Mouse (Mus musculus): ENCODE measurements around the gene 1700093K21Rik.
"Not testable (repeated sequence)": the region's sequence is repeated elsewhere in the genome, so short reads cannot be mapped to it uniquely, and the experiment has no call there.

The 1700093K21Rik gene

DNA sequence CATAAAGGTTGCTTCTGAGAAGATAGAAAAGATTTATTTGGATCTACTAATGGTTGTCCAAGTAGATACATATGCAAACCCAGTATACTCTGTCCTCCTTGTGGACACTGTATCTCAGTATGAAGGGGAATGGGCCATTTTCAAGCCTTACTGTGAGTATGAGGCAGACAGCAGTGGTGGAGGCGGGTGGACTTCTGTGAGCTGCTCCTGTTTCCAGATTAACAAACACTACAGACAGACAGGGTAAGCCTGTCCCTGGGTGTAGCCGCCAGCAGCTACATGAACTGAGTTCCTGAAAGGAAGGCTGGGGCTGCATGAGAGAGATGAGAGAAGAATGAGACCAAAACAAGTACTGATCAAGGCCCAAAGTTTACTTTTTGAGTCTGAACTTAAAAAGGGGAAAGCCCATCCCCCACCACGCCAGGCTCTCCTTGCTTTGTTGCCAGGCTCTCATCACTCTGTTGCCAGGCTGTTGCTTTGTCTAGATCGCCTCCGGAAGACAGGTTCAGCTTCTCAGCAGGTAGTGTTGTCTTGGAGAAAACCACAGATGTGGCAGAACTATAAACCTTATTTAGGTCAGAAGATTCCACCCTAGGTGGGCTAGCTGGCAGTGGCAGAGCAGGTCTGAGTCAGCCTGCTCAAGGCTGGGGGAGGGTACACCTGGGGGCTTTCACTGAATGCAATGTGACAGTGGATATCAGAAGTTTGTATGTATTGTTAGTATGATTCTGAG is at the start of gene 1700093K21Rik:
Gene 1700093K21Rik, minus strand, starts transcription at position 683 of the 733 bp plus-strand sequence.
- in situ Hi-C loops (cut with MboI, MseI), result no loop called here

DNA sequence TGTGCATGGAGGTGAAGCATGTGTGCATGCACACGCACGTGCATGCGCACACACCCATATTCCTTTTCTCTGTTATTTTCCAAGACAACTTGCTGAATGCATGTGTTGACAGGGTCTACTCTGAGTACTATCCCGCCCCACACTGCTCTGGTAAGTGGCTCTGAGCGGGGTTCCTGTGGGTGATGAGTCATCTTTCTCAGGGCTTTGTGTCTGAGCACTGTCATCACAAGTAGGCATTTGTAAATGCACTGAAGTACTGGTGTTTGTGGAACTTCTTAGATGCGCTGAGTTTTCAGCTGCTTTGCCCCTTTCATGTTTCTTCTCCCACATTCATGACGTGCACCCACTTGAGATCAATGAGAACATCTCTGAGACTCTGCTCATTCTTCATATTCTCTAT is 49.2 kb upstream of the 1700093K21Rik start:
- in situ Hi-C loops (cut with MboI, MseI), result no loop called here

DNA sequence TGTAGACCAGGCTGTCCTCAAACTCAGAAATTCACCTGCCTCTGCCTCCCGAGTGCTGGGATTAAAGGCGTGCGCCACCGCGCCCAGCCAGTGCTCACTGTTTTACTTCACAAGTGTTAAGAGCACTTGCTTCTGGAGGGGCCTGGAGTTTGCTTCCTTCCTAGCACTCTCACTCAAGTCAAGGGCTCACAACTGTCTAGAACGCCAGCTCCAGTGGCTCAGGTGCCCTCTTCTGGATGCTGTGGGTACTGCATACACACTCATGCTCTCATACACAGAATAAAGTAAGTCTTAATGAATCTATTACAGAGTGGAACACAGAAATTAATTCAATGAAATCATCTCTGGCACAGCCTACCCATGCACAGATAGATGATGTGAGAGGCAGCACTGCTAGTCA is 44.8 kb upstream of the 1700093K21Rik start:
- in situ Hi-C loops (cut with MboI, MseI), result no loop called here

DNA sequence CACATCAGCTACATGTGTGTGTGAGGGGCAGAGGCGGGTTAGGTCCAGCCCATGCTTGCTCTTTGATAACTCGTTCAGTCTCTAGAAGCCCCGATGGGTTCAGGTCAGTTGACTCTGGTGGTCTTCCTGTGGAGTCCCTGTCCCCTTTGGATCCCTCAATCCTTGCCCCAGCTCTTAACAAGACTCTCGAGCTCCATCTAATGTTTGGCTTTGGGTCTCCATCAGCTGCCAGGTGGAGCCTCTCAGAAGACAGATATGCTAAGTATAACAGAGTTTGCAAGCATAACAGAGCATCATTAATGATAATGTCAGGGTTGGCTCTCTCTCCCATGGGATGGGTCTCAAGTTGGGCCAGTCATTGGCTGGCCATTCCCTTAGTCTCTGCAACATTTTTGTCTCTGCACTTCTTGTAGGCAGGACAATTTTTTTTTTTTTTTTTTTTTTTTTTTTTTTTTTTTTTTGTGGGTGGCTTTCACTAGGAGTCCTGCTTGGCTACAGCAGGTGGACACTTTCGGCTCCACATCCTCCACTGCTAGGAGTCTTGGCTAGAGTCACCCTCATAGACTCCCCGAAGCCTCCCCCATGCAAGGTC is 36.2 kb upstream of the 1700093K21Rik start:
- in situ Hi-C loops (cut with MboI, MseI), result no loop called here

DNA sequence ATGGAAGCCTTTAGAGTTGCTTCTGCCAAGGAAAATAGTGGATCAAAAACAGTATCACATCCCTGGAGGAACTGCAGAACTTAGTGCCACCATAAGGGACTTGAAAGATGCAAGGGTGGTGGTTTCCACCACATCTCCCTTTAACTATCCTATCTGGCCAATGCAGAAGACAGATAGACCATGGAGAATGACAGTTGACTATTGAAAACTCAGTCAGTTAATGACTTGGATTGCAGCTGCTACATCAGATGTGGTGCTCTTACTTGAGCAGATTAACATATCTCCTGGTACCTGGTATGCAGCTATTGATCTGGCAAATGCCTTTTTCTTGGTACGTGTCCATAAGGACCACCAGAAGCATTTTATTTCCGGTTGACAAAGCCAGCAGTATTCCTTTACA is 16.5 kb upstream of the 1700093K21Rik start:
- in situ Hi-C loops (cut with MboI, MseI), result no loop called here

DNA sequence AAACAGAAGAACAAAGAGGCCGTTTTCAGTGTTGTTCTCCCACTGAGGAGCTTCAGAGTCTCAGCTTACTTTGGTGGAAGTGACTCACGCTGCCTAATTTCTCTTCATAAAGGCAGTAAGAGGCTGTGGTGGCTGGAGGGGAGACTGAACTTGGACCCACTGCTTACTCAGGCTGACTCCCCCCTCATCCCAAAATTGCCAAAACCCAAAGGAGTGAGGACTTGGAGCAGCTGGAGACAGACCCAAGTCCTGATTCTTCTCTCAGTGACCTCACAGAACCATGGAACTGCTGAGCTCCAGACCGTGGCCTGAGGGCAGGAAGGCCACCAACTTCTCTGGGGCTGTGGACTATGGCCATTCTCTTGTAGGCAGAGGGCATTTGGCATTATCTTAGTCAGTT is 2.0 kb downstream of the 1700093K21Rik start:
- in situ Hi-C loops (cut with MboI, MseI), result no loop called here

DNA sequence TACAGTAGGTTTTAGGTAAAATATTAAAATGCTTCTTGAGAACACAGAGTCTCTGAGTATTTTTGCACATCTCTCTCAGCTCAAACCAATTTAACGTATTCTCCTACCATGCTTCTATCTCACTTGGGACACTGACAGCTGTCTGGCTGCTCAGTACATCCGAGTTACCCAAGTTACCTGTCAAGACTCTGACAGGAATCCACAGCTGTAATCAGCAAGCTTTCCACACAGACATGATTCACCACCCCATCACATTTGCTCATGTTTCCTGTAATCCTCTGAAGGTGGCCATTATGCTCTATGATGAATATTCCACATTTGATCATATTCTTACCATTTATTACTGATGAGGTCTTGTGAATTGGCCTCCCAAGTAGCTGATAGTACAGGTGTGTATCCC is 5.6 kb downstream of the 1700093K21Rik start:
- in situ Hi-C loops (cut with MboI, MseI), result no loop called here

DNA sequence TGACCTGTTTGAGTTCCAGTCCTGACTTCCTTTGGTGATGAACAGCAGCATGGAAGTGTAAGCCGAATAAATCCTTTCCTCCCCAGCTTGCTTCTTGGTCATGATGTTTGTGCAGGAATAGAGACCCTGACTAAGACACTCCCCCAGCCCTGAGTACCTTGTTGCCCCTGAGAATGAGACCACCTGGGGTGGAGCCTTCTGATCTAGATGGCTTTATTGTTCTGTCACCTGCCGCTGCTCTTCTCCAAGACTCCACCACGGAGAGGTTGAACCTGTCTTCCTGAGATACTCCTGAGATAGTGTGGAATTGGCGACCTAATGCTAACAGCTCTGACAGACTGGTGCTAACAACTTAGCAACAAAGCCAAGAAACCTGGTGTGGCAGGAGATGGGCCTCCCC is 6.2 kb downstream of the 1700093K21Rik start:
- in situ Hi-C loops (cut with MboI, MseI), result not testable (repeated sequence)

DNA sequence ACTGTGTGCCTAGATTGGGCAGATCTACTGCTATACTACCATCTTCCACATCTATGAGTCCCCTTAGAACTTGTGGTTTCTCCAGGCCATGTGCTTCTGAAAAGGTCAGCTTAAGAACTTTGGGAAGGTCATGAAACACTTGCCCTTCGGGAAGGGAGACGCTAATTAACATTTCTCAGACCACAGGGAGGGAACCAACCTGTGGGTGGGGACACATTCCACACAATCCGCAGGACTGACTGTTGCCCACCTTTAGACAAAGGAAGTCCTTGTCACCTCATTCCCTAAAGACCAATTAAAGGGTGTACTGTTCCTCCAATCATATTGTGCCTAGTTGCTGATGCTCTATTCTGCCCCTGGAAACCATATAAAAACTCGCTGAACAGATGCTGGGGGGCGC is 16.2 kb downstream of the 1700093K21Rik start:
- in situ Hi-C loops (cut with MboI, MseI), result loop anchor here (10.0 kb wide), 1 partner anchor 350 kb away; no protein-coding TSS in a partner anchor

DNA sequence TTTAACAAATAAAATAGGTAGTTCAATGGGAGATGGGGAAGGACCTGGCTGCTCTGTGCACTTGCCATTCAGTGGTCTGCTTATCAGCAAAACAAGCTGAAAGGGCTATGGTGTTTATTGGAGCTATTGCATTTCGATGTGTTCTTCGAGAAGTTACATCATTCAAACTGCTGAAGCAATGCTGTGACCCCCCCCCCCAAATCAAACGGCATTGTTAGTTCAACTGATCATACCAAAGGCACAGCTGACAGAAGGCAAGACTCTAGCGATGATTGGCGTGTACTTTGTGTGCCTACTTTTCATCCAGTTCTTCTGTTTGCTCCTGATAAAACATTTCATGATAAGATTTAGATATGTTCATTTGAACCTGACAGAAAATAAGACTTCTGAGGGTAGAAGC is 22.3 kb downstream of the 1700093K21Rik start:
- in situ Hi-C loops (cut with MboI, MseI), result loop anchor here (5.0 kb wide), 1 partner anchor 491 kb away; the partner anchor contains the start of gene Fam161a

DNA sequence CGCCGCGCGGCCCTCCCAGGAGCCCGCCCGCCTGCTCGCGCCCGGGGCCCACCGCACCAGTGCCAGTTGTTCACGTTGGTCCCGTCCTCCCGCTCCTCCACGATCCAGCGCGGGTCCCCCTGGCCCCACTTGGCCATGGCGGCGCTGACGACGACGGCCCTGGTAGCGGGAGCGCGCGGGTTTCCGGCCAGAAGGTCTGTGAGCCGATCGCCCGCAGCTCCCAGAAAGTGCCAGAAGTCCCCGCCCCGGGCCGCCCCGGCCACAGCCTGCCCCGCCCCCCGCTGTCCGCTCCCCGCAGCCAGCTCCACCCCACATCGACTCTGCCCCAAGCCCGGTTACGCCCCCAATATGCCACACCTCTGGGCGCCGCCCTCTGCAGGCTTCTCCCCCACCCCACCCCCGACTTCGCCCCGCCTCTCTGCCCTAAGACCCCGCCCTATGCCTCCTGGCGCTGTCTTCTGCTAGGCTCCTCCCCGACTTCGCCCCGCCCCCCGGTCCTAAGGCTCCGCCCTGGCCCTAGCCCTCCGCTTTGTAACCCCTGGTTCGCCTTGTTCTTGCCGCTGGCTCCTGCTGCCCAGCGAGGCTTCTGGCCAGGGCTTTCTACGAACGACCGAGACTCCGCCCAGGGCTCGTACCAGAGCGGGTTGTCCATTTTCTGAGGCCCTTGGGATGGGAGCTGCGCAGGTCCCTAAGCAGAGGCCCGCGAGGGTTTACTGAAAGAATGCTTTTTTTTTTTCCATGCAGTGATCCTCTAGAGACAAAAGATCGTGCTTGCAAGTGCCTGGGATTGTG is 23.0 kb downstream of the 1700093K21Rik start, which contains the start of gene Ahsa2:
Gene Ahsa2, minus strand, starts transcription at position 313 of the 792 bp plus-strand sequence.
- in situ Hi-C loops (cut with MboI, MseI), result loop anchor here (5.0 kb wide), 1 partner anchor 491 kb away; the partner anchor contains the start of gene Fam161a

DNA sequence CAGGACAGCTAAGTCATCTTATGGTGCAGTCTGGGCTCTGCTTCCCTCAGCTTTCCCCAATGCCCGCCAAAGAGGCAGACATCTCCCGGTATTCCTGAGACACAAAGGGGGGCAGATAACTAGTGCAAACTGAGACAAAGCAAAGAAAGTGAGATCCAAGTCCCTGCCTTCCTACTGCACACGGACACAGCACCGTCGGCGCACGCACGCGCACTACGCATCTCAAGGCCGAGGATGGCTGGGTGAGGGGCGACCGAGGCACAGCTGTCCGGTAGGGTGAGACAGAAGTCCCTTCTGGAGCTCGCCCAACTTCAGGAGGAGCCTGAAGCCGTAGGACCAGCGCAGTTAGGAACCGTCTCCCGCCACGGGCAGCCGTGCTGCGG is 23.6 kb downstream of the 1700093K21Rik start:
- in situ Hi-C loops (cut with MboI, MseI), result loop anchor here (5.0 kb wide), 1 partner anchor 490 kb away; the partner anchor contains the start of gene Fam161a

DNA sequence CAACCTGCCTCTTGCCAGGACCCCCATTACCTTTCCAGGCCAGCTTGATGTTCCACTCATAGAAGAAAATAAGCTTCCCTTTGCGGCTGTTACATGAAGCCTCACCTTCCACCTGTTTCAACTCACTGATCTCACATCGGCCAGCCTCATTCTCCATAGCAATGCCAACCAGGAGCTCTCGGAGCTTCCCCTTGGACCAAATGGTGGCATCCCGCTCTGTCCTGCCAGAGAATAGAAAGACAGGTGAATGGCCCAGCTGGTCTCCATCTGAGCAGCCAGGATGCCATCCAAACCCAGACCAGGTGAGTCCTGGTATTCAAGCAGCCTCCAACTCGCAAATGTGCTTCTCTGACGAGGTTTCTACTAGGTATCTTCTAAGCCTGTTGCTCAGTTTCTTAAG is 24.3 kb downstream of the 1700093K21Rik start:
- in situ Hi-C loops (cut with MboI, MseI), result loop anchor here (5.0 kb wide), 1 partner anchor 489 kb away; the partner anchor contains the start of gene Fam161a

DNA sequence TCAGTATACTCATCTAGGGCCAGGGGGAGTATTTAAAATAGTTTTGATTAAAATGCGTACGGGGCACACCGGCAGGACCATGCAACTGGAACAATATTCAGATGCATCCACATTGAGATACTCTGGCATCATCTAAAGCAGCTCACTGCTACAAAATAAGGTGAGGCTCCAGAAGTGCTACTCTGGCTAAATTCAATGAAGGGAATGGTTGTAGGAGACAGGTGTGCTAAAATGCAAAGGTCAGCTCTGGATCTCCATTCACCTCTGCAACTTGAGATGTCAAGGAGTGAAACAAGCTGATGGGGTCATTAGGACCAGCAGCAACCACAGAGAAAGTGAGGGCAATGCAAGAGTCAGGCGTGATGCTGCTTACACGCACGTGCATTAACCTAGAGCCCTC is 25.7 kb downstream of the 1700093K21Rik start:
- in situ Hi-C loops (cut with MboI, MseI), result loop anchor here (5.0 kb wide), 1 partner anchor 488 kb away; the partner anchor contains the start of gene Fam161a

DNA sequence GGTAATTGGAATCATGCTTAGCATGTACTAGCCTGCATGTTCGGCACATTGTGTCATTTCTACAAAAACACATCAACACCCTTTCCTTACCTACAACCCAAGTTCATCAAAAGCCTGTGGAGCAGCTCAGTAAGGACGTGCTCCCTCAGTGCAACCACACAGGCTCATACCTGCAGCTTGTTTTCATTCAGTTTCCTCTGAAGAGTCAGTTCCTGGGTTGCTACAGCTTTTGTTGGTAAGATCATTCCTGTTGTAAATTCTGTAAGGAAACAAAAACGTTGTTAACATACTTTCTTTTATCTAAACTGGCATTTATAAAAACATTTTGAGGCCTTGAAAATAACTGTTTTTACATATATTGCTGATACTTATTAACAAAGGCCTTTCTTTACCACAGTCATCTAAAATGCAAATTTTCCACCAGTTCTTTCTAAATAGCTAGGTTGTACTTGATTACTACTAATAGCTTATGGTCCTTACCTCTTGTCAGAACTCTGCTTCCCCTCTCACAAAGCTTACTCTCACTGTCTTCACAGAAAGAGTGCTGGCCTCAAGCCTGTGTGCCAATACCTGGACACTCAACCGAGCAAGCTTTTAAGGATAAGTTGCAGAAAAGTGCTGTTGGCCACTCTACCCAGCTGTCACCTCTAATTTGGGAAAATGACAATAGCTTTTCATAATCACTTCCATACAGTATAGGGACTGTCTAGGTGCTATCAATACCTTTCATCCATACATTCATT is 28.7 kb downstream of the 1700093K21Rik start:
- in situ Hi-C loops (cut with MboI, MseI), result no loop called here

DNA sequence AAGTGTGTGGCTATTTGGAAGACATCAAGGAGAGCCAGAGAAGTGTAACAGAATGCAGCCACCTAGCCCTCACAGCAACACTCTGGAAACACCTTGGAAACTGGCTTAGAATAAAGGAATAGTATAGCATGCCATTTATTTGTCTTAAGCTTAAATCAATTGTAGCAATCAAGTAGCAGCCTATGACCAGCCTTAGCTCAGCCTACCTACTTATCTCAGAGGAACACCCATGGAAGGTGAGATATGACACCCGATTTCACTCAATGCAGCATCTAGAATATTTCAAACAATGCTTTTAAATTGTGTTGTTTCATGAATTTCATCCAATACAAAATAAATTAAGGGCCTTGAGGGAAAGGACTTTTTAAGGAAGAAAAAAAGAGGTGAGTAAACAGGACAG is 31.0 kb downstream of the 1700093K21Rik start:
- in situ Hi-C loops (cut with MboI, MseI), result no loop called here

Data from T-helper 2 cell (primary cell).